ENCODE assay signal across 10 mouse cellular contexts in the genomic region with DNA sequence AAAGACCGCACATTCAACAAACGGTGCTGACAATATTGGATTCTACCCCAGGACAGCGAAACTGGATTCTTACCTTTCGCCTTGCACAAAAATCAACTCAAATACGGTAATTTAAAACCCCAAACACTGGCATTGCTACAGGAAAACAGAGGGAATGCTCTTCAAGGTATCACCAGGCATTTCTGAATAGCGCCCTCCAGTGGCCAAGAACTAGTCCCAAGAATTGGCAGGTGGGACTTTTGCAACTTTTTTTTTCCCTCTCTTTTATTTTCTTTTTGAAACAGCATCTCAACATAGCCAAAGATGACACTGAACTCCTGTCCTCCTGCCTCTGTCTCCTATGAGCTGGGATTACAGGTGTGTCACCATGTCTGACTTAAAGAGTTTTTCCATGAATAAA. TPM values are rescaled to one million over a fixed set of nuclear protein-coding genes. Genes with fewer than 3 reads are reported as not detected.
DNase-seq lines count a peak whose midpoint lies in the region; ATAC-seq and TF ChIP-seq lines count a peak whose summit lies in the region.
"Had no signal": no experiment of that assay in that cellular context is flagged by ENCODE, and none has a peak within 500 bp of the region (broad histone marks: within the 10 kb centered on the region; RNA-seq: fewer than 3 reads in every experiment).

No protein-coding gene starts in this region.

- ATAC-seq in hindbrain, embryonic 16.5 days, result no peak
- no peak for ATAC-seq in neural tube, embryonic 11.5 days (ENCODE audit: insufficient read depth, low FRiP score, low TSS enrichment)

- no peak overlapping the region for H3K27ac ChIP-seq in hindbrain, embryonic 10.5 days
- no peak overlapping the region for H3K27ac ChIP-seq in hindbrain, embryonic 16.5 days (ENCODE audit: low read depth, low read length)
- no peak overlapping the region for H3K27ac ChIP-seq in neural tube, embryonic 11.5 days (ENCODE audit: low read depth, low read length)
- H3K27ac ChIP-seq in heart, embryonic 10.5 days, result no peak overlapping the region
- H3K27ac ChIP-seq: embryonic facial prominence, embryonic 13.5 days; limb, embryonic 12.5 days had no signal

- TF ChIP-seq CTCF in brain, embryonic 14.5 days (IDR thresholded peaks at IDR 0.05; ENCODE audit: borderline replicate concordance, extremely low read depth, insufficient read depth, insufficient read length), result peak; percentile 40; the same call in 1 of the 2 replicates

- H3K27me3 ChIP-seq in hindbrain, embryonic 10.5 days (ENCODE audit: insufficient read depth, poor library complexity, severe bottlenecking), result no peaks in the 10 kb centered on the region
- H3K27me3 ChIP-seq in hindbrain, embryonic 16.5 days (replicated peaks; ENCODE audit: control insufficient read depth, insufficient read depth, low read length), result no peaks in the 10 kb centered on the region
- H3K27me3 ChIP-seq in neural tube, embryonic 11.5 days (ENCODE audit: control insufficient read depth, insufficient read depth, low read length), result no peaks in the 10 kb centered on the region
- no peaks in the 10 kb centered on the region for H3K27me3 ChIP-seq in heart, embryonic 10.5 days (ENCODE audit: insufficient read depth, poor library complexity, severe bottlenecking)
- H3K27me3 ChIP-seq: embryonic facial prominence, embryonic 13.5 days; limb, embryonic 12.5 days had no signal

- no peak overlapping the region for H3K4me2 ChIP-seq in hindbrain, embryonic 16.5 days (ENCODE audit: low read length)
- H3K4me2 ChIP-seq in neural tube, embryonic 11.5 days (ENCODE audit: low read depth), result no peak overlapping the region
- H3K4me2 ChIP-seq: embryonic facial prominence, embryonic 13.5 days; limb, embryonic 12.5 days had no signal

- H3K4me3 ChIP-seq in hindbrain, embryonic 10.5 days, result no peak overlapping the region
- no peak overlapping the region for H3K4me3 ChIP-seq in hindbrain, embryonic 16.5 days (ENCODE audit: low read length)
- no peak overlapping the region for H3K4me3 ChIP-seq in neural tube, embryonic 11.5 days (ENCODE audit: low read depth, low read length)
- no peak overlapping the region for H3K4me3 ChIP-seq in heart, embryonic 10.5 days
- H3K4me3 ChIP-seq: embryonic facial prominence, embryonic 13.5 days; limb, embryonic 12.5 days had no signal

- 45% methylated on average over 6 of the region's 6 CpGs for WGBS in hindbrain, embryonic 10.5 days
- WGBS in hindbrain, embryonic 16.5 days, result 53% methylated on average over 6 of the region's 6 CpGs
- 57% methylated on average over 6 of the region's 6 CpGs for WGBS in neural tube, embryonic 11.5 days
- WGBS in heart, embryonic 10.5 days, result 44% methylated on average over 6 of the region's 6 CpGs

- no peaks in the 10 kb centered on the region for H3K4me1 ChIP-seq in hindbrain, embryonic 10.5 days (replicated peaks)
- no peaks in the 10 kb centered on the region for H3K4me1 ChIP-seq in hindbrain, embryonic 16.5 days (ENCODE audit: control insufficient read depth, insufficient read depth, low read depth, low read length)
- no peaks in the 10 kb centered on the region for H3K4me1 ChIP-seq in neural tube, embryonic 11.5 days (ENCODE audit: control insufficient read depth, insufficient read depth, low read length)
- H3K4me1 ChIP-seq in heart, embryonic 10.5 days, result no peaks in the 10 kb centered on the region
- H3K4me1 ChIP-seq: embryonic facial prominence, embryonic 13.5 days; limb, embryonic 12.5 days had no signal

- H3K36me3 ChIP-seq in hindbrain, embryonic 10.5 days, result no peaks in the 10 kb centered on the region
- peaks cover 4% of the 10 kb centered on the region; the same call in 1 of the 2 replicates for H3K36me3 ChIP-seq in hindbrain, embryonic 16.5 days (ENCODE audit: control insufficient read depth, insufficient read depth, low read length)
- no peaks in the 10 kb centered on the region for H3K36me3 ChIP-seq in neural tube, embryonic 11.5 days (ENCODE audit: control insufficient read depth, insufficient read depth, low read length)
- H3K36me3 ChIP-seq in heart, embryonic 10.5 days, result no peaks in the 10 kb centered on the region
- H3K36me3 ChIP-seq: embryonic facial prominence, embryonic 13.5 days; limb, embryonic 12.5 days had no signal

- H3K9ac ChIP-seq in hindbrain, embryonic 16.5 days (ENCODE audit: low read depth, low read length), result no peak overlapping the region
- H3K9ac ChIP-seq in neural tube, embryonic 11.5 days (ENCODE audit: low read length), result no peak overlapping the region
- H3K9ac ChIP-seq: embryonic facial prominence, embryonic 13.5 days; limb, embryonic 12.5 days had no signal

- no peaks in the 10 kb centered on the region for H3K9me3 ChIP-seq in hindbrain, embryonic 10.5 days
- no peaks in the 10 kb centered on the region for H3K9me3 ChIP-seq in hindbrain, embryonic 16.5 days (ENCODE audit: control insufficient read depth, low read length)
- H3K9me3 ChIP-seq in neural tube, embryonic 11.5 days (ENCODE audit: control insufficient read depth, low read length), result no peaks in the 10 kb centered on the region
- no peaks in the 10 kb centered on the region for H3K9me3 ChIP-seq in heart, embryonic 10.5 days

- TF ChIP-seq POLR2A in brain, embryonic 14.5 days (IDR thresholded peaks at IDR 0.05; ENCODE audit: borderline replicate concordance, extremely low read depth, insufficient read depth, insufficient read length, poor library complexity, severe bottlenecking), result no peak

- DNase-seq in hindbrain, embryonic 10.5 days (ENCODE audit: low spot score), result peak; percentile 14
- peak; percentile 20 for DNase-seq in right cerebral cortex, postnatal 4 days
- no peak for DNase-seq in right cerebral cortex, adult 18-20 months
- DNase-seq in brain, embryonic 14.5 days (ENCODE audit: low read depth), result no peak
- peak; percentile 34 for DNase-seq in neural tube, embryonic 11.5 days (ENCODE audit: low spot score)
- no peak for DNase-seq in heart, adult 8-10 months (ENCODE audit: low spot score)
- DNase-seq in heart, embryonic 10.5 days (ENCODE audit: low spot score), result no peak

RNA-seq across cellular contexts. Expression of a gene that starts 31.9 kb away (rescaled TPM):
- 1.4 and 2.2 TPM in 2 replicates for polyA plus RNA-seq in hindbrain, embryonic 10.5 days (2016; fragmentation: Nextera tagmentation; extraction: Ambion mirVana)
- 74.4 and 92.8 TPM in 2 replicates for polyA plus RNA-seq in hindbrain, embryonic 16.5 days (2015; fragmentation: Nextera tagmentation; extraction: Ambion mirVana)
- polyA plus RNA-seq in brain, embryonic 14.5 days (2012; rRNA removed), result 21.8 and 25.5 TPM in 2 replicates
- polyA plus RNA-seq in neural tube, embryonic 11.5 days (2014; fragmentation: Nextera tagmentation; extraction: Ambion mirVana), result 2.1 and 2.8 TPM in 2 replicates
- total RNA-seq in heart, adult 8-10 months (2022), result 1 to 10 TPM; 1.5 to 3.0 (median 2.5) TPM
- 2.6 and 2.9 TPM in 2 replicates for polyA plus RNA-seq in heart, embryonic 10.5 days (2016; fragmentation: Nextera tagmentation; extraction: Ambion mirVana)

RNA-seq across cellular contexts. Expression of a gene that starts 32.3 kb away (rescaled TPM):
- polyA plus RNA-seq in hindbrain, embryonic 10.5 days (2016; fragmentation: Nextera tagmentation; extraction: Ambion mirVana), result 24.9 and 25.9 TPM in 2 replicates
- 37.4 and 38.3 TPM in 2 replicates for polyA plus RNA-seq in hindbrain, embryonic 16.5 days (2015; fragmentation: Nextera tagmentation; extraction: Ambion mirVana)
- polyA plus RNA-seq in brain, embryonic 14.5 days (2012; rRNA removed), result 45.3 and 96.0 TPM in 2 replicates
- polyA plus RNA-seq in neural tube, embryonic 11.5 days (2014; fragmentation: Nextera tagmentation; extraction: Ambion mirVana), result 42.2 and 46.2 TPM in 2 replicates
- 100 to 1,000 TPM; 366 to 489 (median 444) TPM for total RNA-seq in heart, adult 8-10 months (2022)
- polyA plus RNA-seq in heart, embryonic 10.5 days (2016; fragmentation: Nextera tagmentation; extraction: Ambion mirVana), result 15.0 and 16.2 TPM in 2 replicates

Comparison
In these comparisons a context has a peak if more than half of its experiments do, and no peak if none do; other contexts are left out.
1. DNase-seq: peak in hindbrain, embryonic 10.5 days (single experiment), right cerebral cortex, postnatal 4 days (single experiment) and neural tube, embryonic 11.5 days (single experiment); none in right cerebral cortex, adult 18-20 months (single experiment), brain, embryonic 14.5 days (single experiment), heart, adult 8-10 months (single experiment) and heart, embryonic 10.5 days (single experiment).